Mouse (Mus musculus) cerebellum, adult 9-11 months (tissue): ENCODE measurements around the gene Dok4.
"Not testable (repeated sequence)": the region's sequence is repeated elsewhere in the genome, so short reads cannot be mapped to it uniquely, and the experiment has no call there.

Experiments
- DNase-seq: peaks from one replicate; pipeline ENCODE4 v3.0.0; 2022

The Dok4 gene

GRCm38 (mm10) chr8:94837662-94838574, 38.2 kb downstream of the Dok4 start, which contains the start of the genes Coq9 and Ciapin1:
TSS of gene Coq9 (plus strand) at chr8:94838321.
TSS of gene Ciapin1 (minus strand) at chr8:94838358.
- peak; percentile 95 for DNase-seq

GRCm38 (mm10) chr8:94836456-94837240, 39.5 kb downstream of the Dok4 start:
- DNase-seq, result no peak

- not testable (repeated sequence) for DNase-seq
Measured at GRCm38 (mm10) chr8:94835751-94836150, 40.4 kb downstream of the Dok4 start.

- DNase-seq, result not testable (repeated sequence)
Measured at GRCm38 (mm10) chr8:94833901-94834405, 42.2 kb downstream of the Dok4 start.

- DNase-seq, result no peak
Measured at GRCm38 (mm10) chr8:94828284-94828683, 47.8 kb downstream of the Dok4 start.

- DNase-seq, result no peak
Measured at GRCm38 (mm10) chr8:94826210-94826609, 49.9 kb downstream of the Dok4 start.

GRCm38 (mm10) chr8:94825170-94825569, 51.0 kb downstream of the Dok4 start:
- no peak for DNase-seq

GRCm38 (mm10) chr8:94822637-94823560, 53.2 kb downstream of the Dok4 start:
- DNase-seq, result peak; percentile 37

- no peak for DNase-seq
Measured at GRCm38 (mm10) chr8:94821381-94821780, 54.7 kb downstream of the Dok4 start.

GRCm38 (mm10) chr8:94820553-94820952, 55.6 kb downstream of the Dok4 start:
- DNase-seq, result no peak

GRCm38 (mm10) chr8:94819671-94820179, 56.4 kb downstream of the Dok4 start:
- no peak for DNase-seq

- DNase-seq, result no peak
Measured at GRCm38 (mm10) chr8:94817933-94818332, 58.2 kb downstream of the Dok4 start.

- peak; percentile 28 for DNase-seq
Measured at GRCm38 (mm10) chr8:94814556-94814955, 61.6 kb downstream of the Dok4 start.
